Mouse (Mus musculus) E14TG2a.4 (cell line): ENCODE results near the gene Mtch2.
A peak's percentile ranks its signal among the peaks of the same experiment; 100 is the strongest.
"Not testable (repeated sequence)": the region's sequence is repeated elsewhere in the genome, so short reads cannot be mapped to it uniquely, and the experiment has no call there.

Source experiments
- H3K27me3 ChIP-seq: 2 replicates; pipeline ENCODE4 v1.6.1; 2014; ENCODE audit warnings: low read length, control low read depth; ENCODE audit not compliant: insufficient read depth
- H3K36me3 ChIP-seq: 2 replicates; pipeline ENCODE4 v1.6.1; 2014; ENCODE audit warnings: low read length, control low read depth; ENCODE audit not compliant: insufficient read depth
- H3K4me1 ChIP-seq: replicated peaks from 2 replicates; pipeline ENCODE4 v1.6.1; 2014; ENCODE audit warnings: low read depth, low read length, control low read depth
- H3K4me3 ChIP-seq: replicated peaks from 2 replicates; pipeline ENCODE4 v1.5.1; 2014; ENCODE audit warnings: mild to moderate bottlenecking, low read length
- H3K9me3 ChIP-seq: 2 replicates; pipeline ENCODE4 v1.6.1; 2014; ENCODE audit warnings: low read length, control low read depth
- CTCF ChIP-seq: conservative IDR thresholded peaks from 2 replicates; pipeline ENCODE4 v1.5.1; 2014; ENCODE audit warnings: low read length
- NANOG ChIP-seq: IDR thresholded peaks from 2 replicates; pipeline ENCODE4 v1.6.1; 2014; ENCODE audit warnings: borderline replicate concordance, low read length, mixed read lengths
- POU5F1 ChIP-seq: IDR thresholded peaks from 2 replicates; pipeline ENCODE4 v1.6.1; 2014; ENCODE audit warnings: low read length, borderline replicate concordance

Mtch2 gene

GRCm38 (mm10) chr2:90886436-90886835 lies 39.5 kb downstream of the Mtch2 start:
- H3K4me3 ChIP-seq, result peak overlapping the region; percentile 76
- peaks cover 86% of the 10 kb centered on the region for H3K27me3 ChIP-seq
- no peaks in the 10 kb centered on the region for H3K9me3 ChIP-seq
- no peaks in the 10 kb centered on the region for H3K36me3 ChIP-seq
- no peak for TF ChIP-seq POU5F1
- TF ChIP-seq CTCF, result no peak
- TF ChIP-seq NANOG, result no peak
- H3K4me1 ChIP-seq, result peaks cover 29% of the 10 kb centered on the region

- H3K4me1 ChIP-seq, result peaks cover 35% of the 10 kb centered on the region
- no peak overlapping the region for H3K4me3 ChIP-seq
- TF ChIP-seq NANOG, result no peak
- peaks cover 10% of the 10 kb centered on the region for H3K36me3 ChIP-seq
- H3K9me3 ChIP-seq, result no peaks in the 10 kb centered on the region
- H3K27me3 ChIP-seq, result peaks cover 87% of the 10 kb centered on the region
Observed at GRCm38 (mm10) chr2:90887627-90888026, 40.7 kb downstream of the Mtch2 start.

GRCm38 (mm10) chr2:90889550-90890548 lies 42.9 kb downstream of the Mtch2 start:
- Histone ChIP-seq H3K4me3 (peak overlapping the region; percentile 79), H3K36me3 (peaks cover 30% of the 10 kb centered on the region), H3K27me3 (peaks cover 67% of the 10 kb centered on the region), H3K9me3 (no peaks in the 10 kb centered on the region), H3K4me1 (peaks cover 32% of the 10 kb centered on the region)
- no peak for TF ChIP-seq CTCF
- TF ChIP-seq POU5F1, result no peak
- TF ChIP-seq NANOG, result no peak

GRCm38 (mm10) chr2:90893673-90894298 lies 46.8 kb downstream of the Mtch2 start:
- TF ChIP-seq CTCF, result no peak
- no peak for TF ChIP-seq POU5F1
- no peak for TF ChIP-seq NANOG
- H3K9me3 ChIP-seq, result no peaks in the 10 kb centered on the region

GRCm38 (mm10) chr2:90894299-90894677 lies 47.3 kb downstream of the Mtch2 start:
- not testable (repeated sequence) for H3K4me3 ChIP-seq
- peaks cover 22% of the 10 kb centered on the region for H3K27me3 ChIP-seq
- H3K4me1 ChIP-seq, result peaks cover 13% of the 10 kb centered on the region

More at GRCm38 (mm10) chr2:90893673-90894298, 46.8 kb downstream of the Mtch2 start:
- H3K36me3 ChIP-seq, result peaks cover 69% of the 10 kb centered on the region
- no peak overlapping the region for H3K4me3 ChIP-seq
- peaks cover 28% of the 10 kb centered on the region for H3K27me3 ChIP-seq
- peaks cover 17% of the 10 kb centered on the region for H3K4me1 ChIP-seq

GRCm38 (mm10) chr2:90903398-90903797 lies 56.4 kb downstream of the Mtch2 start:
- Histone ChIP-seq H3K9me3 (no peaks in the 10 kb centered on the region), H3K27me3 (no peaks in the 10 kb centered on the region), H3K4me1 (peaks cover 27% of the 10 kb centered on the region), H3K36me3 (peaks cover 74% of the 10 kb centered on the region), H3K4me3 (peak overlapping the region; percentile 99)
- TF ChIP-seq POU5F1, result no peak
- TF ChIP-seq NANOG, result no peak
- no peak for TF ChIP-seq CTCF

More at GRCm38 (mm10) chr2:90894299-90894677, 47.3 kb downstream of the Mtch2 start:
- H3K9me3 ChIP-seq, result not testable (repeated sequence)
- peaks cover 74% of the 10 kb centered on the region for H3K36me3 ChIP-seq

- Histone ChIP-seq H3K4me3 (peak within 1 kb of the TSS; percentile 99), H3K9me3 (no peaks in the 10 kb centered on the region), H3K27me3 (no peaks in the 10 kb centered on the region), H3K36me3 (peaks cover 74% of the 10 kb centered on the region), H3K4me1 (peaks cover 27% of the 10 kb centered on the region)
- TF ChIP-seq CTCF (no peak), POU5F1 (peak; percentile 9; the same call in 1 of the 2 replicates)
Observed at GRCm38 (mm10) chr2:90904076-90904855, 57.3 kb downstream of the Mtch2 start, which contains the start of the genes Kbtbd4 and Ndufs3. TSS of gene Kbtbd4 (plus strand) at chr2:90904740. TSS of gene Ndufs3 (minus strand) at chr2:90904827.

- H3K27me3 ChIP-seq, result no peaks in the 10 kb centered on the region
- TF ChIP-seq CTCF, result no peak
- no peak for TF ChIP-seq POU5F1
- TF ChIP-seq NANOG, result no peak
- peaks cover 27% of the 10 kb centered on the region for H3K4me1 ChIP-seq
- peak overlapping the region; percentile 99 for H3K4me3 ChIP-seq
- H3K36me3 ChIP-seq, result peaks cover 74% of the 10 kb centered on the region
- H3K9me3 ChIP-seq, result no peaks in the 10 kb centered on the region
Observed at GRCm38 (mm10) chr2:90904856-90905224, 57.9 kb downstream of the Mtch2 start.
